Mouse (Mus musculus) embryonic facial prominence, embryonic 14.5 days (tissue): ENCODE data around the gene Rad51c. TPM values are rescaled to one million over a fixed set of nuclear protein-coding genes. Genes with fewer than 3 reads are reported as not detected.
"Not testable (repeated sequence)": the region's sequence is repeated elsewhere in the genome, so short reads cannot be mapped to it uniquely, and the experiment has no call there.

Experiments used
- ATAC-seq: fragments of 200-750 bp; cut with Nextera tagmentation; 2 replicates; pipeline ENCODE4 v1.8.0; 2017; ENCODE audit warnings: low read depth, moderate number of reproducible peaks, moderate TSS enrichment
- DNase-seq: peaks from one replicate; pipeline ENCODE4 v3.0.0-alpha.2; 2015; ENCODE audit warnings: low spot score
- H3K27ac ChIP-seq: fragments of 300-500 bp; sonication (generic); replicated peaks from 2 replicates; pipeline ENCODE4 v1.5.1; 2014; ENCODE audit warnings: low read depth, mild to moderate bottlenecking, low read length, moderate library complexity
- H3K27me3 ChIP-seq: fragments of 300-500 bp; sonication (generic); replicated peaks from 2 replicates; pipeline ENCODE4 v1.6.1; 2014; ENCODE audit warnings: low read length; ENCODE audit not compliant: control insufficient read depth, insufficient read depth
- H3K36me3 ChIP-seq: fragments of 300-500 bp; sonication (generic); 2 replicates; pipeline ENCODE4 v1.6.1; 2014; ENCODE audit warnings: low read length, mixed read lengths; ENCODE audit not compliant: control insufficient read depth, insufficient read depth
- H3K4me1 ChIP-seq: fragments of 300-500 bp; sonication (generic); 2 replicates; pipeline ENCODE4 v1.6.1; 2014; ENCODE audit warnings: antibody characterized with exemption, low read length; ENCODE audit not compliant: control insufficient read depth, insufficient read depth
- H3K4me2 ChIP-seq: fragments of 300-500 bp; sonication (generic); 2 replicates; pipeline ENCODE4 v1.6.1; 2014; ENCODE audit warnings: low read depth, mild to moderate bottlenecking, low read length, moderate library complexity, mixed read lengths
- H3K4me3 ChIP-seq: fragments of 300-500 bp; sonication (generic); 2 replicates; pipeline ENCODE4 v1.5.1; 2014; ENCODE audit warnings: low read depth, mild to moderate bottlenecking, low read length
- H3K9ac ChIP-seq: fragments of 300-500 bp; sonication (generic); 2 replicates; pipeline ENCODE4 v1.6.1; 2014; ENCODE audit warnings: low read depth, mild to moderate bottlenecking, low read length, moderate library complexity, mixed read lengths
- H3K9me3 ChIP-seq: fragments of 300-500 bp; sonication (generic); 2 replicates; pipeline ENCODE4 v1.6.1; 2016; ENCODE audit warnings: low read length; ENCODE audit not compliant: control insufficient read depth
- WGBS: fragments of 180-500 bp; shearing (Covaris S2); extraction: QIAGEN DNeasy Blood & Tissue Kit; methylation state at CpG from one replicate; pipeline ENCODE4 v1.1.7; 2014; 5-methylcytosine and 5-hydroxymethylcytosine counted together
- polyA plus RNA-seq: library from polyadenylated mRNA; unstranded; fragments of >200 nt; fragmentation: Nextera tagmentation; extraction: Ambion mirVana; gene quantifications from 2 replicates; pipeline ENCODE4 v1.2.1, GENCODE M21; 2014

The Rad51c gene
- polyA plus RNA-seq, 1 experiment from 2014 or later: 5.2 TPM

DNA sequence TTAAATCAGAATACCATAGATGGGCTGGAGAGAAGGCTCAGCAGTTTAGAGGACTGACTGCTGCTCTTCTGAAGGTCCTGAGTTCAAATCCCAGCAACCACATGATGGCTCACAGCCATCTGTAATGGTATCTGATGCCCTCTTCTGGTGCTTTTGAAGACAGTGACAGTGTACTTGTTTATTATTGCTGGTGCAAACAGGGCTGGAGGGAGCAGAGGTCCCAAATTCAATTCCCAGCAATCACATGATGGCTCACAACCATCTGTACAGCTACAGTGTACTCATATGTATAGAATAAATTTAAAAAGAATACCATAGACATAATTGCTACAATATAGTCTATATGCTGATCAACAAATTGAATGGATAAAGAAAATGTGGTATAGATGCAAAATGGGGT, 42.7 kb upstream of the Rad51c start:
- Histone ChIP-seq H3K4me1 (peaks cover 2% of the 10 kb centered on the region; the same call in 1 of the 2 replicates), H3K36me3 (no peaks in the 10 kb centered on the region), H3K27me3 (no peaks in the 10 kb centered on the region), H3K4me2 (no peak overlapping the region), H3K9ac (no peak overlapping the region), H3K4me3 (no peak overlapping the region), H3K9me3 (no peaks in the 10 kb centered on the region), H3K27ac (no peak overlapping the region)
- DNase-seq (no peak), ATAC-seq (no peak)

DNA sequence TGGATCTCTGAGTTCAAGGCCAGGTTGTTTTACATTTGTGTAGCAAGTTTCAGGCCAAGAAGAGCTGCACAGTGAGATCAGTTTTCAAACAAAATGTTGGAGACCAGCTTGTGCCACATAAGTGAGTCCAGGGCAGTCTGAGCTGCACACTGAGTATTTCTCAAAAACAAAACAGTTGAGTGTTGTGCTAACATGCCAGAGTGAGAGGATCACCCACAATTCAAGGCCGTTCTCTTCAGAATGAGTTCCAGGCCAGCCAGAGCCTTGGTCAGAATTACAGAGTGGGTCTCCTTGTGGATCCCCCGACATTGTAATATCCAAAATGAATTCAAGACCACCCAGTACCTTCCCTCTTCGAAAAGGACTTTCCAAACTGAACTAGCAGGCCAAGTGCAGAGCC, 41.4 kb upstream of the Rad51c start:
- Histone ChIP-seq H3K27ac (no peak overlapping the region), H3K36me3 (no peaks in the 10 kb centered on the region), H3K4me2 (no peak overlapping the region), H3K9me3 (no peaks in the 10 kb centered on the region), H3K4me1 (peaks cover 4% of the 10 kb centered on the region; the same call in 1 of the 2 replicates), H3K4me3 (no peak overlapping the region), H3K9ac (no peak overlapping the region), H3K27me3 (no peaks in the 10 kb centered on the region)
- 88% methylated on average over 3 of the region's 3 CpGs for WGBS
- ATAC-seq: no peak
- DNase-seq: no peak

DNA sequence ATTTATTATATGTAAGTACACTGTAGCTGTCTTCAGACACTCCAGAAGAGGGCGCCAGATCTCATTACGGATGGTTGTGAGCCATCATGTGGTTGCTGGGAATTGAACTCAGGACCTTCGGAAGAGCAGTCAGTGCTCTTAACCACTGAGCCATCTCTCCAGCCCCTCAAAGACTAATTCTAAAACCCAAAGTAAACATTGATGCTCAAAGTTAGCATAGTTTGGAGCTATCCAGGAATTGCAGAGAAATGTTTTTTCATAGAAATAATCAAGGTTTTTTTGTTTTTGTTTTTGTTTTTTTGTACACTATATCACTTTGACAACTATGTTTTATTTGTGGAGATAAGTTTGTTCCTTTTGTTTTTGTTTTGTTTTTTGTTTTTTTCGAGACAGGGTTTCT, 40.8 kb upstream of the Rad51c start:
- not testable (repeated sequence) for H3K27me3 ChIP-seq, H3K9me3 ChIP-seq, DNase-seq, H3K4me2 ChIP-seq, H3K36me3 ChIP-seq, H3K4me1 ChIP-seq, H3K27ac ChIP-seq, ATAC-seq, H3K4me3 ChIP-seq, H3K9ac ChIP-seq
- 86% methylated on average over 2 of the region's 4 CpGs for WGBS

- Histone ChIP-seq H3K27ac (no peak overlapping the region), H3K9ac (0 out of 2 replicates have a peak overlapping the region, but pooled peaks have one; percentile 14), H3K4me3 (no peak overlapping the region), H3K36me3 (no peaks in the 10 kb centered on the region), H3K27me3 (no peaks in the 10 kb centered on the region), H3K4me2 (no peak overlapping the region), H3K4me1 (peaks cover 4% of the 10 kb centered on the region; the same call in 1 of the 2 replicates), H3K9me3 (no peaks in the 10 kb centered on the region)
- DNase-seq (no peak), ATAC-seq (no peak)
- WGBS: 8% methylated on average over 16 of the region's 16 CpGs
Observed at GRCm38 (mm10) chr11:87444735-87445428, 40.1 kb upstream of the Rad51c start.

- H3K9ac ChIP-seq, H3K4me1 ChIP-seq, H3K36me3 ChIP-seq, H3K4me3 ChIP-seq, H3K27me3 ChIP-seq, H3K9me3 ChIP-seq, H3K4me2 ChIP-seq, DNase-seq, ATAC-seq, H3K27ac ChIP-seq: not testable (repeated sequence)
- 62% methylated on average over 10 of the region's 10 CpGs for WGBS
Observed at GRCm38 (mm10) chr11:87444056-87444455, 39.3 kb upstream of the Rad51c start.

GRCm38 (mm10) chr11:87443373-87443883, 38.7 kb upstream of the Rad51c start:
- H3K4me3 ChIP-seq: no peak overlapping the region
- no peaks in the 10 kb centered on the region for H3K27me3 ChIP-seq
- under 1% methylated on average over 4 of the region's 5 CpGs for WGBS
- no peaks in the 10 kb centered on the region for H3K36me3 ChIP-seq
- no peak overlapping the region for H3K4me2 ChIP-seq
- H3K9ac ChIP-seq: no peak overlapping the region
- no peaks in the 10 kb centered on the region for H3K9me3 ChIP-seq
- H3K27ac ChIP-seq: peak overlapping the region; percentile 11; the same call in 1 of the 2 replicates
- DNase-seq: peak; percentile 95
- H3K4me1 ChIP-seq: peaks cover 4% of the 10 kb centered on the region; the same call in 1 of the 2 replicates
- no peak; the same call in 1 of the 2 replicates for ATAC-seq

DNA sequence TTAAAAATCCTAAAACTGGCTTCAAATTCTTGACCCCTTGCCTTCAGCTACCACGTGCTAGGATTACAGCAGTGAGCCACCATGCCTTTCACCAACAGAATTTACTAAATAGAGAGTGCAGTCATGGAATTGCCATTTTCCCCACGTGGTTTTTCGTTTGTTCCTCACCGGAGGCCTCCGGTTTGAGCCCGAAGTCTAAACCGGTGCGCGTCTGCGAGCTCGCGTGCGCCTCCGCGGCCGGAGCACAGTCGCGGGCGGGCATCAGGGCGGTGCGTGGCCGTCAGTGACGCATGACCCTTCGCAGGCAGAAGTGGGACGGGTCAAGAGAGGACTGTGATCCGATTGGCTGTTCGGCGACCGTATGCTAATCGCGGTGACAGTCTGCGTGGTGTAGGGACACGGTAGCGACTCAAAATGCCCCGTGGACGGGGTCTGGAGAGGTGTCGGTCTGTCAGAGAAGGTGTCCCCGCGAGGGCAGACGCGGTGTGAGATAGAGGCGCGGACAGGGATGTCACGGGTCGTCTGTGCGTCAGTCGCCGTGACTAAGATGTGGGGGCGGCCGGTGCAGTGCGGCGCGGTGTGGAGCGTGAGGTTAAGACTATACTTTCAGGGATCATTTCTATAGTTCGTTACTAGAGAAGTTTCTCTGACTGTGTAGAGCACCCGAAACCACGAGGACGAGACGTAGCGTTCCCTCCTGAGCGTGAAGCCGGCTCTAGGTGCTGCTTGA, 38.1 kb upstream of the Rad51c start:
- Histone ChIP-seq H3K4me2 (peak overlapping the region; percentile 59), H3K9ac (peak overlapping the region; percentile 59), H3K4me3 (peak overlapping the region; percentile 35), H3K27ac (peak overlapping the region; percentile 72; the same call in 1 of the 2 replicates)
- ATAC-seq: peak; percentile 97
- not testable (repeated sequence) for H3K4me1 ChIP-seq, H3K27me3 ChIP-seq, H3K36me3 ChIP-seq, H3K9me3 ChIP-seq
- DNase-seq: peak; percentile 74
- under 1% methylated on average over 29 of the region's 62 CpGs for WGBS

DNA sequence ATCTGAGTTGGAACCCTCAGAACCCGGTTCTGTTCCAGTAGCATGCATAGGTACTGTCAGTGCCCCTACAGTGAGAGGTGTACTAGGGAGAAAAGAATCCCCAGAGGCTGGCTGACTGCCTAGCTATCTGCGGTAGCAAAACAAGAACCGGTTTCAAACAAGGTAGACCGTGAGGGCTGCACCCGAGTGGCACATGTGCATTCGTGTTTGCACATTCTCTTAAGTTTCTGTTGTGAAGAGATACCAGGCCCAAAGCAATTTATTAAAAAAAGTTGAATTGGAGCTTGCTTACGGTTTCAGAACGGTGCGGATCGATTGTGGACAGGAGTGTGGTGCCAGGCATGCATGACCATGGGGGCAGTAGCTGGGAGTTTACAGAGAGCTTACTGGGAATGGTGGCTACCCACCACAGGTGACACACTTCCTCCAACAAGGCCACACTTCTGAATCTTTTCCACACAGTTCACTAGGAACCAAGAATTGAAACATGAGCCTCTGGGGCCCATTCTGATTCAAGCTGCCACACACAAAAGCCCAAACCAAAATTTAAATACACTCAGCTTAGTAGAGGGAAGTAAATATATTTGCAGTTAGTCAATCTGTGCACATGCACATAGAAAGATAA, 35.2 kb upstream of the Rad51c start:
- Histone ChIP-seq H3K27me3 (no peaks in the 10 kb centered on the region), H3K36me3 (no peaks in the 10 kb centered on the region), H3K27ac (no peak overlapping the region), H3K9me3 (no peaks in the 10 kb centered on the region), H3K9ac (no peak overlapping the region), H3K4me2 (no peak overlapping the region), H3K4me1 (peaks cover 4% of the 10 kb centered on the region; the same call in 1 of the 2 replicates), H3K4me3 (no peak overlapping the region)
- no peak for ATAC-seq
- 82% methylated on average over 10 of the region's 10 CpGs for WGBS
- DNase-seq: peak; percentile 35
